Mouse (Mus musculus) CH12.LX (cell line): ENCODE data around the gene Tshr.

Experiments used
- BHLHE40 ChIP-seq: IDR thresholded peaks from 2 replicates; pipeline ENCODE4 v1.6.1; 2011; ENCODE audit warnings: mild to moderate bottlenecking, low read depth, low read length, improper control_type of control experiment
- CTCF ChIP-seq, 2 experiments: IDR thresholded peaks in 1 of 2; conservative IDR thresholded peaks in 1 of 2; 2 replicates each; pipeline ENCODE4 v1.5.1; 2011 to 2012; ENCODE audit warnings: low read depth in 2 of 2, low read length in 2 of 2, improper control_type of control experiment in 1 of 2, inconsistent platforms in 1 of 2, mild to moderate bottlenecking in 1 of 2, moderate library complexity in 1 of 2
- EP300 ChIP-seq: IDR thresholded peaks from 2 replicates; pipeline ENCODE4 v1.6.1; 2011; ENCODE audit warnings: low read length, improper control_type of control experiment
- MAFK ChIP-seq: IDR thresholded peaks from 2 replicates; pipeline ENCODE4 v1.6.1; 2011; ENCODE audit warnings: low read length, improper control_type of control experiment; ENCODE audit not compliant: insufficient replicate concordance
- ZNF384 ChIP-seq: IDR thresholded peaks from 2 replicates; pipeline ENCODE4 v1.6.1; 2012; ENCODE audit warnings: low read depth, low read length, improper control_type of control experiment, inconsistent platforms

DNA sequence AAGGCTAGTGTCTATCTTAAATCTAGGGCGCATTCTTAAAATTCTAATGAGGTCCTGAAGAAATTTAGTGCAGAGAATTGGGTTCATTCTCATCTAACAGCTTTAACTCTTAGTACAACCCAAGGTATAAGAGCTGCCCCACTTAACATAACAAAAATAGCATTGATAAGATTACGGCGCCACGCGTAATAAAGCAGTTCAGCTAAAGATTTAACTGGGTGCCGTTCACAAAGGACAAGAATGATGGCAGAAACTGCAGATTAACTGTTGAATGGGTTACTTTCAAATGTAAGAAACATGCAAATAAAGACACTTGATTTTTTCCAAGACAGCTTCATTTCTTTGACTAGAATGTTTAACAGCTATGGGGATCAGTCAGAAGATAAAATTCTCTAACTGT lies 199.0 kb downstream of the Tshr start:
- TF ChIP-seq CTCF (conservative IDR thresholded peaks at IDR 0.05 in 1 of 2, IDR thresholded peaks at IDR 0.05 in 1 of 2; ENCODE audit: low read depth in 2 of 2, low read length in 2 of 2) (no peak), EP300 (no peak), MAFK (no peak), BHLHE40 (no peak), ZNF384 (no peak)
